In genomic region chr5:21931151-21931550, GRCm38 (mm10) we compare ENCODE assay signal across 21 mouse cellular contexts.
A peak's percentile ranks its signal among the peaks of the same experiment; 100 is the strongest.
DNase-seq lines count a peak whose midpoint lies in the region; ATAC-seq and TF ChIP-seq lines count a peak whose summit lies in the region.
"Had no signal": no experiment of that assay in that cellular context is flagged by ENCODE, and none has a peak within 500 bp of the region (broad histone marks: within the 10 kb centered on the region; RNA-seq: fewer than 3 reads in every experiment).

No protein-coding gene starts in this region.

- no peak overlapping the region for H3K4me3 ChIP-seq in heart, embryonic 16.5 days (ENCODE audit: low read length)
- no peak overlapping the region for H3K4me3 ChIP-seq in heart, adult 2 months
- no peak overlapping the region for H3K4me3 ChIP-seq in limb, embryonic 14.5 days (replicated peaks; ENCODE audit: low read length)
- H3K4me3 ChIP-seq: embryonic facial prominence, embryonic 15.5 days; erythroblast, embryonic 14.5 days; forebrain, embryonic 10.5 days; heart, embryonic 15.5 days; hindbrain, embryonic 12.5 days had no signal

- WGBS in heart, embryonic 16.5 days, result 79% methylated on average over 4 of the region's 4 CpGs
- WGBS in heart, adult 2 months, result 65% methylated on average over 4 of the region's 4 CpGs
- WGBS in limb, embryonic 14.5 days, result 61% methylated on average over 4 of the region's 4 CpGs

- no peaks in the 10 kb centered on the region for H3K79me2 ChIP-seq in heart, adult 2 months (replicated peaks; ENCODE audit: control insufficient read depth, insufficient read depth, low read length)

- TF ChIP-seq EP300 in heart, adult 2 months (IDR thresholded peaks at IDR 0.05; ENCODE audit: insufficient read depth, low read depth, low read length), result no peak

- TF ChIP-seq POLR2A in heart, adult 2 months (IDR thresholded peaks at IDR 0.05; ENCODE audit: insufficient read depth, low read depth, low read length), result no peak
- TF ChIP-seq POLR2A in limb, embryonic 14.5 days (IDR thresholded peaks at IDR 0.05; ENCODE audit: borderline replicate concordance, extremely low read depth, insufficient read depth, insufficient read length), result no peak

- H3K9me3 ChIP-seq in heart, embryonic 16.5 days (replicated peaks; ENCODE audit: control insufficient read depth, low read length), result no peaks in the 10 kb centered on the region
- no peaks in the 10 kb centered on the region for H3K9me3 ChIP-seq in limb, embryonic 14.5 days (ENCODE audit: control insufficient read depth, low read length)
- H3K9me3 ChIP-seq: embryonic facial prominence, embryonic 15.5 days; forebrain, embryonic 10.5 days; heart, embryonic 15.5 days; hindbrain, embryonic 12.5 days had no signal

- H3K27ac ChIP-seq in heart, embryonic 16.5 days (ENCODE audit: low read length), result no peak overlapping the region
- no peak overlapping the region for H3K27ac ChIP-seq in heart, adult 2 months
- H3K27ac ChIP-seq in limb, embryonic 14.5 days (replicated peaks; ENCODE audit: low read depth, low read length), result no peak overlapping the region
- H3K27ac ChIP-seq: embryonic facial prominence, embryonic 15.5 days; forebrain, embryonic 10.5 days; heart, embryonic 15.5 days; hindbrain, embryonic 12.5 days; hindbrain, postnatal 0 days had no signal

- ATAC-seq in heart, embryonic 16.5 days (replicated peaks; ENCODE audit: extremely low read depth, insufficient read depth, low FRiP score), result 0 out of 2 replicates have a peak, but pooled peaks have one; percentile 23
- ATAC-seq in limb, embryonic 14.5 days (ENCODE audit: low FRiP score, low read depth), result peak; percentile 62
- ATAC-seq: forebrain, embryonic 14.5 days; hindbrain, postnatal 0 days had no signal

- H3K36me3 ChIP-seq in heart, embryonic 16.5 days (ENCODE audit: control insufficient read depth, insufficient read depth), result no peaks in the 10 kb centered on the region
- no peaks in the 10 kb centered on the region for H3K36me3 ChIP-seq in heart, adult 2 months (ENCODE audit: control insufficient read depth, insufficient read depth, low read length)
- no peaks in the 10 kb centered on the region for H3K36me3 ChIP-seq in limb, embryonic 14.5 days (ENCODE audit: control insufficient read depth, insufficient read depth, low read length)
- H3K36me3 ChIP-seq: embryonic facial prominence, embryonic 15.5 days; forebrain, embryonic 10.5 days; heart, embryonic 15.5 days; hindbrain, embryonic 12.5 days had no signal

- H3K4me1 ChIP-seq in heart, embryonic 16.5 days (ENCODE audit: control insufficient read depth, insufficient read depth, low read length), result no peaks in the 10 kb centered on the region
- no peaks in the 10 kb centered on the region for H3K4me1 ChIP-seq in heart, adult 2 months (ENCODE audit: control insufficient read depth, insufficient read depth, low read length)
- H3K4me1 ChIP-seq in limb, embryonic 14.5 days (ENCODE audit: control insufficient read depth, insufficient read depth, low read length), result no peaks in the 10 kb centered on the region
- H3K4me1 ChIP-seq: embryonic facial prominence, embryonic 15.5 days; heart, embryonic 15.5 days had no signal

- H3K9ac ChIP-seq in heart, embryonic 16.5 days (ENCODE audit: low read length), result no peak overlapping the region
- no peak overlapping the region for H3K9ac ChIP-seq in heart, adult 2 months (ENCODE audit: low read depth, low read length)
- no peak overlapping the region for H3K9ac ChIP-seq in limb, embryonic 14.5 days (ENCODE audit: low read depth, low read length, severe bottlenecking)
- H3K9ac ChIP-seq: embryonic facial prominence, embryonic 15.5 days; heart, embryonic 15.5 days; hindbrain, embryonic 12.5 days had no signal

- H3K27me3 ChIP-seq in heart, embryonic 16.5 days (ENCODE audit: control insufficient read depth, insufficient read depth, low read length), result no peaks in the 10 kb centered on the region
- H3K27me3 ChIP-seq in heart, adult 2 months (ENCODE audit: control insufficient read depth, insufficient read depth, low read length), result no peaks in the 10 kb centered on the region
- no peaks in the 10 kb centered on the region for H3K27me3 ChIP-seq in limb, embryonic 14.5 days (ENCODE audit: control insufficient read depth, insufficient read depth, low read length)
- H3K27me3 ChIP-seq: embryonic facial prominence, embryonic 15.5 days; heart, embryonic 15.5 days; hindbrain, embryonic 12.5 days had no signal

- no peak overlapping the region for H3K4me2 ChIP-seq in heart, embryonic 16.5 days (ENCODE audit: low read depth, low read length)
- no peak overlapping the region for H3K4me2 ChIP-seq in limb, embryonic 14.5 days (replicated peaks; ENCODE audit: low read depth, low read length, severe bottlenecking)
- H3K4me2 ChIP-seq: embryonic facial prominence, embryonic 15.5 days; heart, embryonic 11.5 days; heart, embryonic 15.5 days; hindbrain, embryonic 12.5 days had no signal

- no peak for TF ChIP-seq CTCF in heart, adult 2 months (IDR thresholded peaks at IDR 0.05)

- no peak for DNase-seq in heart, adult 2 months
- DNase-seq in 416B (ENCODE audit: low read depth) (peak; percentile 55), ZHBTc4 (ENCODE audit: low read depth, low spot score) (peak; percentile 20)
- no peak for DNase-seq in limb, embryonic 14.5 days (ENCODE audit: low spot score)
- no peak for DNase-seq in frontal cortex, postnatal 14 days (ENCODE audit: low spot score in 2 of 2)
- no peak for DNase-seq in urinary bladder, postnatal 14 days (ENCODE audit: low spot score)
- DNase-seq: adrenal gland, postnatal 10 days; cerebellum, adult 11-12 months; cerebellum, adult 9-10 months; cerebellum, postnatal 25 days; gastrocnemius, postnatal 36 days; heart, adult 18-20 months had no signal

- intact Hi-C loops in heart, adult 2 months (cut with DNase I), result loop anchor here (5.0 kb wide), 1 partner anchor 586 kb away; no protein-coding TSS in a partner anchor

Comparison
In these comparisons a context has a peak if more than half of its experiments do, and no peak if none do; other contexts are left out.
1. DNase-seq: peak in 416B (single experiment) and ZHBTc4 (single experiment); none in heart, adult 2 months (0 of 2), limb, embryonic 14.5 days (single experiment), frontal cortex, postnatal 14 days (0 of 2) and urinary bladder, postnatal 14 days (single experiment).